ENCODE assay signal across 9 mouse cellular contexts in genomic region chr14:46883871-46884441, GRCm38 (mm10). TPM values are rescaled to one million over a fixed set of nuclear protein-coding genes. Genes with fewer than 3 reads are reported as not detected.
DNase-seq lines count a peak whose midpoint lies in the region; ATAC-seq and TF ChIP-seq lines count a peak whose summit lies in the region.
"Had no signal": no experiment of that assay in that cellular context is flagged by ENCODE, and none has a peak within 500 bp of the region (broad histone marks: within the 10 kb centered on the region; RNA-seq: fewer than 3 reads in every experiment).

No protein-coding gene starts in this region.

- peak overlapping the region; percentile 97 for H3K27ac ChIP-seq in embryonic facial prominence, embryonic 13.5 days
- H3K27ac ChIP-seq in heart, embryonic 11.5 days (ENCODE audit: low read depth, low read length): peak overlapping the region; percentile 97
- peak overlapping the region; percentile 89 for H3K27ac ChIP-seq in kidney, embryonic 15.5 days
- peak overlapping the region; percentile 16 for H3K27ac ChIP-seq in liver, embryonic 11.5 days (ENCODE audit: low read depth, low read length)

- peaks cover 50% of the 10 kb centered on the region for H3K79me2 ChIP-seq in myocyte (ENCODE audit: control insufficient read depth, insufficient read depth)

- peak overlapping the region; percentile 80 for H3K4me3 ChIP-seq in embryonic facial prominence, embryonic 13.5 days
- H3K4me3 ChIP-seq in heart, embryonic 11.5 days (ENCODE audit: low read depth, low read length): peak overlapping the region; percentile 80
- H3K4me3 ChIP-seq in kidney, embryonic 15.5 days (replicated peaks): peak overlapping the region; percentile 57
- peak overlapping the region; percentile 54 for H3K4me3 ChIP-seq in liver, embryonic 11.5 days (ENCODE audit: low read depth, low read length)
- H3K4me3 ChIP-seq in myocyte: peak overlapping the region; percentile 94

- under 1% methylated on average over 29 of the region's 29 CpGs for WGBS in embryonic facial prominence, embryonic 13.5 days
- WGBS in heart, embryonic 11.5 days (ENCODE audit: insufficient replicate concordance): under 1% methylated on average over 29 of the region's 29 CpGs
- WGBS in kidney, embryonic 15.5 days: under 1% methylated on average over 29 of the region's 29 CpGs
- WGBS in liver, embryonic 11.5 days: under 1% methylated on average over 29 of the region's 29 CpGs

- H3K9ac ChIP-seq in embryonic facial prominence, embryonic 13.5 days: peak overlapping the region; percentile 79
- peak overlapping the region; percentile 91 for H3K9ac ChIP-seq in heart, embryonic 11.5 days (ENCODE audit: low read depth, low read length)
- peak overlapping the region; percentile 69 for H3K9ac ChIP-seq in kidney, embryonic 15.5 days
- peak overlapping the region; percentile 16; the same call in 1 of the 2 replicates for H3K9ac ChIP-seq in liver, embryonic 11.5 days (ENCODE audit: low read depth, low read length)

- peak; percentile 29 for DNase-seq in layer of hippocampus, adult 11-12 months (ENCODE audit: low spot score)
- DNase-seq in layer of hippocampus, adult 9-10 months (ENCODE audit: low spot score): no peak
- DNase-seq in liver, embryonic 11.5 days (ENCODE audit: low spot score): peak; percentile 52
- DNase-seq in testis, postnatal 14 days (ENCODE audit: low spot score): peak; percentile 24

- H3ac ChIP-seq in myocyte (ENCODE audit: control insufficient read depth, insufficient read length): peak overlapping the region; percentile 86

- TF ChIP-seq POLR2A in myocyte (IDR thresholded peaks at IDR 0.05; ENCODE audit: insufficient read length, low read depth): peak; percentile 14

- H3K27me3 ChIP-seq in embryonic facial prominence, embryonic 13.5 days: no peaks in the 10 kb centered on the region
- 0 out of 2 replicates have a peak, but pooled peaks cover 2% of the 10 kb centered on the region for H3K27me3 ChIP-seq in heart, embryonic 11.5 days (ENCODE audit: control insufficient read depth, insufficient read depth, low read length)
- H3K27me3 ChIP-seq in kidney, embryonic 15.5 days: no peaks in the 10 kb centered on the region
- H3K27me3 ChIP-seq in liver, embryonic 11.5 days (replicated peaks; ENCODE audit: control insufficient read depth, insufficient read depth, low read length): peaks cover 55% of the 10 kb centered on the region
- H3K27me3 ChIP-seq in myocyte (ENCODE audit: control insufficient read depth, insufficient read depth, insufficient read length): no peaks in the 10 kb centered on the region

- H3K4me2 ChIP-seq in embryonic facial prominence, embryonic 13.5 days: peak overlapping the region; percentile 89
- peak overlapping the region; percentile 90 for H3K4me2 ChIP-seq in heart, embryonic 11.5 days
- H3K4me2 ChIP-seq in kidney, embryonic 15.5 days: peak overlapping the region; percentile 99
- peak overlapping the region; percentile 80 for H3K4me2 ChIP-seq in liver, embryonic 11.5 days
- H3K4me2 ChIP-seq in myocyte (ENCODE audit: low read depth): peak overlapping the region; percentile 97

- H3K4me1 ChIP-seq in embryonic facial prominence, embryonic 13.5 days: peaks cover 35% of the 10 kb centered on the region
- H3K4me1 ChIP-seq in heart, embryonic 11.5 days (ENCODE audit: control insufficient read depth, insufficient read depth, low read length): peaks cover 16% of the 10 kb centered on the region
- H3K4me1 ChIP-seq in kidney, embryonic 15.5 days: peaks cover 39% of the 10 kb centered on the region
- H3K4me1 ChIP-seq in liver, embryonic 11.5 days (replicated peaks; ENCODE audit: control insufficient read depth, insufficient read depth, low read length): peaks cover 10% of the 10 kb centered on the region

- no peaks in the 10 kb centered on the region for H3K36me3 ChIP-seq in embryonic facial prominence, embryonic 13.5 days
- H3K36me3 ChIP-seq in heart, embryonic 11.5 days (ENCODE audit: control insufficient read depth, insufficient read depth, low read length): peaks cover 3% of the 10 kb centered on the region; the same call in 1 of the 2 replicates
- no peaks in the 10 kb centered on the region for H3K36me3 ChIP-seq in kidney, embryonic 15.5 days
- H3K36me3 ChIP-seq in liver, embryonic 11.5 days (ENCODE audit: control insufficient read depth, insufficient read depth, low read length): no peaks in the 10 kb centered on the region
- H3K36me3 ChIP-seq in myocyte (ENCODE audit: control insufficient read depth, insufficient read depth): peaks cover 6% of the 10 kb centered on the region
- H3K36me3 ChIP-seq: G1E had no signal

- H3K9me3 ChIP-seq in embryonic facial prominence, embryonic 13.5 days: no peaks in the 10 kb centered on the region
- H3K9me3 ChIP-seq in heart, embryonic 11.5 days (replicated peaks; ENCODE audit: control insufficient read depth, low read length): no peaks in the 10 kb centered on the region
- no peaks in the 10 kb centered on the region for H3K9me3 ChIP-seq in kidney, embryonic 15.5 days (replicated peaks)
- no peaks in the 10 kb centered on the region for H3K9me3 ChIP-seq in liver, embryonic 11.5 days (ENCODE audit: control insufficient read depth, low read length)

- ATAC-seq in embryonic facial prominence, embryonic 13.5 days (ENCODE audit: insufficient number of reproducible peaks, insufficient read depth, low FRiP score, low TSS enrichment, low read depth): 0 out of 2 replicates have a peak, but pooled peaks have one; percentile 12
- peak; percentile 7; the same call in 1 of the 2 replicates for ATAC-seq in heart, embryonic 11.5 days (replicated peaks; ENCODE audit: insufficient number of reproducible peaks, low FRiP score, low TSS enrichment)
- peak; percentile 30 for ATAC-seq in kidney, embryonic 15.5 days (replicated peaks; ENCODE audit: low FRiP score)
- no peak for ATAC-seq in liver, embryonic 11.5 days (replicated peaks; ENCODE audit: low FRiP score)

TF ChIP-seq in myocyte, 11 proteins besides CTCF, POLR2A, EP300 and RAD21:
- TF ChIP-seq MYOD1 (IDR thresholded peaks at IDR 0.05; ENCODE audit: control insufficient read depth in 1 of 3, insufficient read length in 2 of 3, low read depth in 2 of 3): no peak
- TF ChIP-seq MYOG (IDR thresholded peaks at IDR 0.05; ENCODE audit: control insufficient read depth in 1 of 3, insufficient read depth in 1 of 3, insufficient read length in 2 of 3, low read depth in 2 of 3): no peak
- TF ChIP-seq TCF12 (IDR thresholded peaks at IDR 0.05; ENCODE audit: insufficient read depth, poor library complexity, severe bottlenecking): no peak
- no peak for TF ChIP-seq SRF (IDR thresholded peaks at IDR 0.05; ENCODE audit: control insufficient read depth, insufficient read length, low read depth)
- no peak for TF ChIP-seq POLR2AphosphoS2 (IDR thresholded peaks at IDR 0.05; ENCODE audit: insufficient read length, low read depth)
- no peak for TF ChIP-seq USF1 (IDR thresholded peaks at IDR 0.05; ENCODE audit: low read depth)
- no peak for TF ChIP-seq MAX (IDR thresholded peaks at IDR 0.05; ENCODE audit: low read depth)
- TF ChIP-seq TCF3 (IDR thresholded peaks at IDR 0.05; ENCODE audit: insufficient read length, low read depth): no peak
- no peak for TF ChIP-seq REST (IDR thresholded peaks at IDR 0.05; ENCODE audit: insufficient read depth, insufficient read length)
- TF ChIP-seq CEBPB (IDR thresholded peaks at IDR 0.05; ENCODE audit: insufficient read depth, poor library complexity, severe bottlenecking): no peak
TF ChIP-seq in myocyte: peak in this region for 0.

RNA-seq across cellular contexts. Expression of gene Samd4, which starts 1.3 kb away (rescaled TPM):
- 10.2 and 12.3 TPM in 2 replicates for polyA plus RNA-seq in embryonic facial prominence, embryonic 13.5 days (2015; fragmentation: Nextera tagmentation; extraction: Ambion mirVana)
- polyA plus RNA-seq in heart, embryonic 11.5 days (2014; fragmentation: Nextera tagmentation; extraction: Ambion mirVana): 8.9 and 13.1 TPM in 2 replicates
- 5.0 and 5.2 TPM in 2 replicates for polyA plus RNA-seq in kidney, embryonic 15.5 days (2015; fragmentation: Nextera tagmentation; extraction: Ambion mirVana)
- polyA plus RNA-seq in liver, embryonic 11.5 days (2014; fragmentation: Nextera tagmentation; extraction: Ambion mirVana): 0.75 and 1.1 TPM in 2 replicates
- polyA plus RNA-seq in myocyte (2012; fragmentation: generic; extraction: Trizol): 15.7 TPM
- polyA plus RNA-seq: G1E had no signal

RNA-seq across cellular contexts. Expression of gene Cgrrf1, which starts 52.0 kb away (rescaled TPM):
- polyA plus RNA-seq in embryonic facial prominence, embryonic 13.5 days (2015; fragmentation: Nextera tagmentation; extraction: Ambion mirVana): 20.1 and 23.5 TPM in 2 replicates
- 26.9 and 29.0 TPM in 2 replicates for polyA plus RNA-seq in heart, embryonic 11.5 days (2014; fragmentation: Nextera tagmentation; extraction: Ambion mirVana)
- polyA plus RNA-seq in kidney, embryonic 15.5 days (2015; fragmentation: Nextera tagmentation; extraction: Ambion mirVana): 27.8 and 29.9 TPM in 2 replicates
- polyA plus RNA-seq in liver, embryonic 11.5 days (2014; fragmentation: Nextera tagmentation; extraction: Ambion mirVana): 23.1 and 24.4 TPM in 2 replicates
- 40.6 TPM for polyA plus RNA-seq in myocyte (2012; fragmentation: generic; extraction: Trizol)

Comparison
In these comparisons a context has a peak if more than half of its experiments do, and no peak if none do; other contexts are left out.
1. H3K27ac ChIP-seq: peak in every context shown above with its lines; median percentile 97 in embryonic facial prominence, embryonic 13.5 days; 97 in heart, embryonic 11.5 days; 89 in kidney, embryonic 15.5 days; 16 in liver, embryonic 11.5 days.
2. H3K9ac ChIP-seq: peak in every context shown above with its lines; median percentile 91 in heart, embryonic 11.5 days; 79 in embryonic facial prominence, embryonic 13.5 days; 69 in kidney, embryonic 15.5 days; 16 in liver, embryonic 11.5 days.